Mouse (Mus musculus) heart, postnatal 0 days (tissue): Measurements from ENCODE around the gene Farp1. TPM values are rescaled to one million over a fixed set of nuclear protein-coding genes. Genes with fewer than 3 reads are reported as not detected.

Experiments
- ATAC-seq: fragments of 200-750 bp; cut with Nextera tagmentation; 2 replicates; pipeline ENCODE4 v1.8.0; 2017; ENCODE audit warnings: low read depth, moderate number of reproducible peaks, moderate library complexity; ENCODE audit not compliant: insufficient read depth
- DNase-seq: peaks from one replicate; pipeline ENCODE4 v3.0.0-alpha.2; 2016; ENCODE audit warnings: low spot score
- H3K27ac ChIP-seq: fragments of 300-500 bp; sonication (generic); 2 replicates; pipeline ENCODE4 v1.5.1; 2014; ENCODE audit warnings: low read depth, mild to moderate bottlenecking
- H3K27me3 ChIP-seq: fragments of 300-500 bp; sonication (generic); 2 replicates; pipeline ENCODE4 v1.6.1; 2014; ENCODE audit warnings: low read length, mixed read lengths; ENCODE audit not compliant: control insufficient read depth, insufficient read depth
- H3K36me3 ChIP-seq: fragments of 300-500 bp; sonication (generic); replicated peaks from 2 replicates; pipeline ENCODE4 v1.6.1; 2014; ENCODE audit warnings: low read length, mixed read lengths; ENCODE audit not compliant: control insufficient read depth, insufficient read depth
- H3K4me1 ChIP-seq: fragments of 300-500 bp; sonication (generic); 2 replicates; pipeline ENCODE4 v1.6.1; 2014; ENCODE audit warnings: antibody characterized with exemption; ENCODE audit not compliant: control insufficient read depth, insufficient read depth
- H3K4me2 ChIP-seq: fragments of 300-500 bp; sonication (generic); 2 replicates; pipeline ENCODE4 v1.6.1; 2014; ENCODE audit warnings: low read depth, mild to moderate bottlenecking, low read length, moderate library complexity
- H3K4me3 ChIP-seq: fragments of 300-500 bp; sonication (generic); 2 replicates; pipeline ENCODE4 v1.5.1; 2014; ENCODE audit warnings: low read depth, low read length
- H3K9ac ChIP-seq: fragments of 300-500 bp; sonication (generic); replicated peaks from 2 replicates; pipeline ENCODE4 v1.6.1; 2014; ENCODE audit warnings: low read depth, low read length, mixed read lengths
- H3K9me3 ChIP-seq: fragments of 300-500 bp; sonication (generic); replicated peaks from 2 replicates; pipeline ENCODE4 v1.6.1; 2016; ENCODE audit warnings: low read length; ENCODE audit not compliant: control insufficient read depth
- CTCF ChIP-seq: IDR thresholded peaks from 2 replicates; pipeline ENCODE4 v1.5.1; 2016; ENCODE audit warnings: antibody characterized with exemption, control low read depth, low read depth
- EP300 ChIP-seq: IDR thresholded peaks from 2 replicates; pipeline ENCODE4 v1.6.1; 2016; ENCODE audit warnings: antibody characterized with exemption, low read depth
- WGBS: fragments of 180-500 bp; shearing (Covaris S2); extraction: QIAGEN DNeasy Blood & Tissue Kit; methylation state at CpG from one replicate; pipeline ENCODE4 v1.1.7; 2014; 5-methylcytosine and 5-hydroxymethylcytosine counted together
- polyA plus RNA-seq: library from polyadenylated mRNA; unstranded; fragments of >200 nt; fragmentation: Nextera tagmentation; extraction: Ambion mirVana; gene quantifications from 2 replicates; pipeline ENCODE4 v1.2.1, GENCODE M21; 2015
- total RNA-seq: library from RNA; depleted of rRNA; stranded (reverse); fragments of >200 nt; gene quantifications from 2 replicates; pipeline ENCODE4 v1.2.3, GENCODE M21; 2014; ENCODE audit warnings: low replicate concordance

Gene Farp1
- total and polyA plus RNA-seq, 2 experiments from 2014 or later = 5.4 to 14.9 TPM

DNA sequence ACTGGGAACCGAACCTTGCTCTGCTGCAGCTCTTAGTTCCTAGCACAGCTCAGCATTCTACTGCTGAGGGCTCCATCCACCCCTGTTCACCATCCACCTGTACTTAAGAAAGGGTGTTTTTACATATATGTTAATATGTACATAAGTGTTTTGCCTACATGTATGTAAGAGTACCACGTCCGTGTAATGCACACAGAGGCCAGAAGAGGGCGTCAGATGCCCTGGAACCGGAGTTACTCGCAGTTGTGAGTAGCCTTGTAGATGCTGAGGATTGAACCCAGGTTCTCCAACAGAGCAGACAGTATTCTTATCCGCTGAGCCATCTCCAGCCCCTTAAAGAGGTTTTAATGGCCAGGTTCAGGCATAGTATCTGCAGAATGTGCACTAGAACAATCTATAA is 183.6 kb downstream of the Farp1 start:
- no peak overlapping the region for H3K4me3 ChIP-seq
- no peaks in the 10 kb centered on the region for H3K27me3 ChIP-seq
- no peak for TF ChIP-seq EP300
- TF ChIP-seq CTCF = peak; percentile 28; the same call in 1 of the 2 replicates
- no peak overlapping the region for H3K9ac ChIP-seq
- 82% methylated on average over 7 of the region's 7 CpGs for WGBS
- H3K4me1 ChIP-seq = peaks cover 6% of the 10 kb centered on the region; the same call in 1 of the 2 replicates
- DNase-seq = no peak
- H3K4me2 ChIP-seq = no peak overlapping the region
- no peaks in the 10 kb centered on the region for H3K9me3 ChIP-seq
- no peak overlapping the region for H3K27ac ChIP-seq
- ATAC-seq = no peak
- H3K36me3 ChIP-seq = peaks cover 20% of the 10 kb centered on the region

DNA sequence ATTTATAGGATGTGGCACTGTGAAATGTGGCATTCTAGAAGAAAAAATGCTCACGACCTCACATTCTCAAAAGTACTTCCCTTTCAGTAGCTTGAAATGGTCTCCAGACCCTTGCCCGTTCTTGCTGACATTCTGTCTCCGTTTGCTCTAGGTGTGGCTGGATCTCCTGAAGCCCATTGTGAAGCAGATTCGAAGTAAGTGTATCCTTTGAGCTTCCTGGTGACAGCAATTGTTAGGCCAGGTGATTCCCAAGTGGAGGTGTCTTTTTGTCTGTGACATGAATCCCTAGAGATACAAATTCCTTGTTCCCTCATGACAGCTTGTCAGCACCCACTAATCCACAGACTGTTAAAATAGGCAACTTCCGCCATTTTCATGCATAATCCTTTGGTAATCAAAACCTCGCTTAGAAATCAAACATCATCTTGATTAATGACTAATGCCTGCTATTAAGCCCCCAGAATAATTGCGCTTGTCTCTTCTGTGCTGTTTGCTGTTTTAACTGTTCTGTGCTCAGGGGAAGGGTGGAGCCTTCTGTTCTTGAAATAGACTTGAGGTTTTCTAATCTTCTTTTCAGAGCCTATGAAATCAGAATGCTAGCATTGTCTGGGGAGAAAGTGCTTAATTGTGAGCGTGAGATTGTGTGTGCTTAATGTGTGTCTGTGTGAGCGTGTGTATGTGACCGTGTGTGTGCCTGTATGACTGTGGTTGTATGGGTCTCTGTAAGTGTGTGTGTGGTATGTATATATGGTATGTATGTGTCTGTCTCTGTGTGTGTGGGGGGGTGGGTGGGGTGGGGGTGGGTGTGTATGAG is 184.4 kb downstream of the Farp1 start:
- H3K27me3 ChIP-seq = no peaks in the 10 kb centered on the region
- H3K27ac ChIP-seq = no peak overlapping the region
- H3K4me1 ChIP-seq = peaks cover 6% of the 10 kb centered on the region; the same call in 1 of the 2 replicates
- 74% methylated on average over 10 of the region's 10 CpGs for WGBS
- ATAC-seq (no peak), DNase-seq (no peak)
- H3K9me3 ChIP-seq = no peaks in the 10 kb centered on the region
- no peak overlapping the region for H3K4me2 ChIP-seq
- H3K4me3 ChIP-seq = no peak overlapping the region
- H3K36me3 ChIP-seq = peaks cover 20% of the 10 kb centered on the region
- TF ChIP-seq CTCF (no peak), EP300 (no peak)
- H3K9ac ChIP-seq = no peak overlapping the region

- Histone ChIP-seq H3K27me3 (no peaks in the 10 kb centered on the region), H3K27ac (no peak overlapping the region), H3K4me3 (no peak overlapping the region), H3K4me2 (no peak overlapping the region), H3K4me1 (peaks cover 6% of the 10 kb centered on the region; the same call in 1 of the 2 replicates), H3K9ac (no peak overlapping the region), H3K9me3 (no peaks in the 10 kb centered on the region), H3K36me3 (peaks cover 20% of the 10 kb centered on the region)
- no peak for ATAC-seq
- WGBS = 100% methylated on average over 1 of the region's 1 CpGs
- no peak for TF ChIP-seq EP300
- DNase-seq = no peak
Observed at GRCm38 (mm10) chr14:121220040-121220322, 185.0 kb downstream of the Farp1 start.

DNA sequence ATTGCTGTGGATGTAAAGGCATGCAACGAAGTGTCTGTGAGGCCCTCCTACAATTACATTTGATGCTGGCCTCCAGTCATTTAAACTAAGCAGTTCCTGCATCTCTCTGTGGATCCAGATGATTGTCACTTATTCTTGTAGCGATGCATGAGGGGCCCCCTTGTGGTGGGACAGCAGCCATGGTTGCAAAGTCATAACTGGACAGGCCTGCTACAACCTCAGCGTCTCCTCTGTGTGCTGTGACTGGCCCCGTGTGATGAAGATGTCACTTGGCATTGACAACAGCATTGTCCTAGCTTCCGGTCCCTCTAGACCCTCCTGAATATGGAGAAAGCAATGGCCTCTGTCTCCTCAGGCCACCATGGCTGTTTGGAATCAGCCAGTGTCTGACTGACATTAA is 185.7 kb downstream of the Farp1 start:
- TF ChIP-seq EP300 (no peak), CTCF (peak; percentile 80)
- ATAC-seq = peak; percentile 49
- no peak overlapping the region for H3K27ac ChIP-seq
- H3K9ac ChIP-seq = no peak overlapping the region
- H3K4me2 ChIP-seq = no peak overlapping the region
- WGBS = 74% methylated on average over 5 of the region's 5 CpGs
- no peak overlapping the region for H3K4me3 ChIP-seq
- peaks cover 6% of the 10 kb centered on the region; the same call in 1 of the 2 replicates for H3K4me1 ChIP-seq
- DNase-seq = peak; percentile 67
- peaks cover 20% of the 10 kb centered on the region for H3K36me3 ChIP-seq
- no peaks in the 10 kb centered on the region for H3K27me3 ChIP-seq
- H3K9me3 ChIP-seq = no peaks in the 10 kb centered on the region

GRCm38 (mm10) chr14:121225804-121226203 is 190.8 kb downstream of the Farp1 start:
- Histone ChIP-seq H3K27me3 (no peaks in the 10 kb centered on the region), H3K9me3 (no peaks in the 10 kb centered on the region), H3K9ac (no peak overlapping the region), H3K36me3 (peaks cover 23% of the 10 kb centered on the region), H3K27ac (peak overlapping the region; percentile 91), H3K4me2 (no peak overlapping the region), H3K4me3 (no peak overlapping the region), H3K4me1 (peaks cover 4% of the 10 kb centered on the region; the same call in 1 of the 2 replicates)
- no peak for TF ChIP-seq CTCF
- TF ChIP-seq EP300 = no peak
- WGBS = 13% methylated on average over 11 of the region's 11 CpGs
- ATAC-seq (peak; percentile 83), DNase-seq (peak; percentile 72)
